Mouse (Mus musculus): ENCODE results near the gene 4931428F04Rik. TPM values are rescaled to one million over a fixed set of nuclear protein-coding genes. Genes with fewer than 3 reads are reported as not detected.
A peak's percentile ranks its signal among the peaks of the same experiment; 100 is the strongest.

Gene 4931428F04Rik
- total and polyA plus RNA-seq, 2 experiments from 2014 or later = 3.3 to 3.5 TPM

- 55% methylated on average over 8 of the region's 8 CpGs for WGBS
- Histone ChIP-seq H3K9ac (replicated peaks; ENCODE audit: low read depth, low read length) (no peak overlapping the region), H3K4me3 (ENCODE audit: low read depth, low read length) (no peak overlapping the region), H3K36me3 (replicated peaks; ENCODE audit: control insufficient read depth, insufficient read depth, low read length) (peaks cover 45% of the 10 kb centered on the region), H3K27ac (ENCODE audit: low read depth) (no peak overlapping the region), H3K27me3 (ENCODE audit: control insufficient read depth, insufficient read depth, low read length) (no peaks in the 10 kb centered on the region), H3K9me3 (replicated peaks; ENCODE audit: control insufficient read depth, low read length) (no peaks in the 10 kb centered on the region), H3K4me1 (ENCODE audit: control insufficient read depth, insufficient read depth) (peaks cover 24% of the 10 kb centered on the region), H3K4me2 (ENCODE audit: low read depth, low read length) (no peak overlapping the region)
- DNase-seq (ENCODE audit: low spot score) = no peak
- peak; percentile 24 for ATAC-seq (ENCODE audit: insufficient read depth, low read depth)
- TF ChIP-seq CTCF (IDR thresholded peaks at IDR 0.05; ENCODE audit: low read depth) = no peak
- no peak for TF ChIP-seq EP300 (IDR thresholded peaks at IDR 0.05; ENCODE audit: low read depth)
Measured at GRCm38 (mm10) chr8:105312891-105313481, 23.3 kb upstream of the 4931428F04Rik start.

- Histone ChIP-seq H3K4me2 (ENCODE audit: low read depth, low read length) (no peak overlapping the region), H3K36me3 (replicated peaks; ENCODE audit: control insufficient read depth, insufficient read depth, low read length) (peaks cover 49% of the 10 kb centered on the region), H3K9me3 (replicated peaks; ENCODE audit: control insufficient read depth, low read length) (no peaks in the 10 kb centered on the region), H3K4me1 (ENCODE audit: control insufficient read depth, insufficient read depth) (peaks cover 21% of the 10 kb centered on the region), H3K27me3 (ENCODE audit: control insufficient read depth, insufficient read depth, low read length) (no peaks in the 10 kb centered on the region), H3K4me3 (ENCODE audit: low read depth, low read length) (no peak overlapping the region), H3K9ac (replicated peaks; ENCODE audit: low read depth, low read length) (no peak overlapping the region), H3K27ac (ENCODE audit: low read depth) (no peak overlapping the region)
- 71% methylated on average over 1 of the region's 1 CpGs for WGBS
- ATAC-seq (ENCODE audit: insufficient read depth, low read depth) (no peak), DNase-seq (ENCODE audit: low spot score) (no peak)
- TF ChIP-seq CTCF (IDR thresholded peaks at IDR 0.05; ENCODE audit: low read depth) (no peak), EP300 (IDR thresholded peaks at IDR 0.05; ENCODE audit: low read depth) (no peak)
Measured at GRCm38 (mm10) chr8:105311718-105312117, 22.1 kb upstream of the 4931428F04Rik start.

- TF ChIP-seq CTCF (IDR thresholded peaks at IDR 0.05; ENCODE audit: low read depth) (no peak), EP300 (IDR thresholded peaks at IDR 0.05; ENCODE audit: low read depth) (no peak)
- H3K4me3 ChIP-seq (ENCODE audit: low read depth, low read length) = no peak overlapping the region
- no peak overlapping the region for H3K9ac ChIP-seq (replicated peaks; ENCODE audit: low read depth, low read length)
- WGBS = 77% methylated on average over 8 of the region's 8 CpGs
- peaks cover 41% of the 10 kb centered on the region for H3K36me3 ChIP-seq (replicated peaks; ENCODE audit: control insufficient read depth, insufficient read depth, low read length)
- no peaks in the 10 kb centered on the region for H3K9me3 ChIP-seq (replicated peaks; ENCODE audit: control insufficient read depth, low read length)
- peaks cover 24% of the 10 kb centered on the region for H3K4me1 ChIP-seq (ENCODE audit: control insufficient read depth, insufficient read depth)
- H3K27me3 ChIP-seq (ENCODE audit: control insufficient read depth, insufficient read depth, low read length) = no peaks in the 10 kb centered on the region
- no peak for DNase-seq (ENCODE audit: low spot score)
- no peak for ATAC-seq (ENCODE audit: insufficient read depth, low read depth)
- H3K4me2 ChIP-seq (ENCODE audit: low read depth, low read length) = no peak overlapping the region
- no peak overlapping the region for H3K27ac ChIP-seq (ENCODE audit: low read depth)
Measured at GRCm38 (mm10) chr8:105310118-105310517, 20.5 kb upstream of the 4931428F04Rik start.

DNA sequence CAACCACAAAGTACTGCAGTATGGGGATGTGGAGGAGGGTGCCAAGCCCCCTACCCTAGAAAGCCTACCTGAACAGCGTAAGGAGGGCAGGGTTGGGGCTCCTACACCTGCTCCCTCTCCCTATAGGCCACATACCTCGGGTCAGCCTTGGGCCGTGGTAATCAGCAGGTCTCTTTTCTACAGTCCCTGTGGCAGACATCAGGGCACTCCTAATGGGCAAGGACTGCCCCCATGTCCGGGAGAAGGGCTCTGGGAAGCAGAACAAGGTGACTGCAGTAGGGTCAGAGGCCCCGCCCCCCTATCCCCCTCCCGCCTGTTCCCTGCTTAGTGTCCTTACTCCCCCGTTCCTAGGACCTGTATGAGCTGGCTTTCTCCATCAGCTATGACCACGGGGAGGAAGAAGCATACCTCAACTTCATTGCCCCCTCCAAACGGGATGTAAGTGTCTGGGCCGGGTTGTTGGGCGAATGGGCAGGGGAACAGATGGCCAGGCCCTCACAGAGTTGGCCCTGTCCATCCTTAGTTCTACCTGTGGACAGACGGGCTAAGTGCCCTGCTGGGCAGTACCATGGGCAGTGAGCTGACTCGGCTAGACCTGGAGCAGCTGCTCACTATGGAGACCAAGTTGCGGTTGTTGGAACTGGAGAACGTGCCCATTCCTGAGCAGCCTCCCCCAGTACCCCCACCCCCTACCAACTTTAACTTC lies 19.6 kb upstream of the 4931428F04Rik start:
- H3K27ac ChIP-seq (ENCODE audit: low read depth) = no peak overlapping the region
- TF ChIP-seq EP300 (IDR thresholded peaks at IDR 0.05; ENCODE audit: low read depth) (no peak), CTCF (IDR thresholded peaks at IDR 0.05; ENCODE audit: low read depth) (no peak)
- peaks cover 32% of the 10 kb centered on the region for H3K4me1 ChIP-seq (ENCODE audit: control insufficient read depth, insufficient read depth)

GRCm38 (mm10) chr8:105308428-105308827 lies 18.8 kb upstream of the 4931428F04Rik start:
- peaks cover 27% of the 10 kb centered on the region for H3K36me3 ChIP-seq (replicated peaks; ENCODE audit: control insufficient read depth, insufficient read depth, low read length)
- 92% methylated on average over 10 of the region's 10 CpGs for WGBS
- ATAC-seq (ENCODE audit: insufficient read depth, low read depth) = no peak

More for the DNA sequence above, 19.6 kb upstream of the 4931428F04Rik start:
- WGBS = 77% methylated on average over 15 of the region's 15 CpGs
- DNase-seq (ENCODE audit: low spot score) (no peak), ATAC-seq (ENCODE audit: insufficient read depth, low read depth) (no peak)
- Histone ChIP-seq H3K9me3 (replicated peaks; ENCODE audit: control insufficient read depth, low read length) (no peaks in the 10 kb centered on the region), H3K27me3 (ENCODE audit: control insufficient read depth, insufficient read depth, low read length) (no peaks in the 10 kb centered on the region), H3K4me2 (ENCODE audit: low read depth, low read length) (no peak overlapping the region), H3K4me3 (ENCODE audit: low read depth, low read length) (no peak overlapping the region), H3K9ac (replicated peaks; ENCODE audit: low read depth, low read length) (no peak overlapping the region), H3K36me3 (replicated peaks; ENCODE audit: control insufficient read depth, insufficient read depth, low read length) (peaks cover 34% of the 10 kb centered on the region)

More at GRCm38 (mm10) chr8:105308428-105308827, 18.8 kb upstream of the 4931428F04Rik start:
- H3K4me3 ChIP-seq (ENCODE audit: low read depth, low read length) = no peak overlapping the region
- no peak overlapping the region for H3K4me2 ChIP-seq (ENCODE audit: low read depth, low read length)
- no peak overlapping the region for H3K9ac ChIP-seq (replicated peaks; ENCODE audit: low read depth, low read length)
- DNase-seq (ENCODE audit: low spot score) = no peak
- H3K27me3 ChIP-seq (ENCODE audit: control insufficient read depth, insufficient read depth, low read length) = no peaks in the 10 kb centered on the region
- peaks cover 28% of the 10 kb centered on the region for H3K4me1 ChIP-seq (ENCODE audit: control insufficient read depth, insufficient read depth)
- H3K27ac ChIP-seq (ENCODE audit: low read depth) = no peak overlapping the region
- H3K9me3 ChIP-seq (replicated peaks; ENCODE audit: control insufficient read depth, low read length) = no peaks in the 10 kb centered on the region
- TF ChIP-seq CTCF (IDR thresholded peaks at IDR 0.05; ENCODE audit: low read depth) = no peak
- no peak for TF ChIP-seq EP300 (IDR thresholded peaks at IDR 0.05; ENCODE audit: low read depth)

Measured in heart, postnatal 0 days (tissue).